Mouse (Mus musculus) spleen, adult 18-20 months (tissue): ENCODE results near the gene A830005F24Rik.

Experiments
- DNase-seq, 2 experiments: peaks; one replicate each; pipeline ENCODE4 v3.0.0; 2022; ENCODE audit warnings: mixed read lengths in 2 of 2

Gene A830005F24Rik

DNA sequence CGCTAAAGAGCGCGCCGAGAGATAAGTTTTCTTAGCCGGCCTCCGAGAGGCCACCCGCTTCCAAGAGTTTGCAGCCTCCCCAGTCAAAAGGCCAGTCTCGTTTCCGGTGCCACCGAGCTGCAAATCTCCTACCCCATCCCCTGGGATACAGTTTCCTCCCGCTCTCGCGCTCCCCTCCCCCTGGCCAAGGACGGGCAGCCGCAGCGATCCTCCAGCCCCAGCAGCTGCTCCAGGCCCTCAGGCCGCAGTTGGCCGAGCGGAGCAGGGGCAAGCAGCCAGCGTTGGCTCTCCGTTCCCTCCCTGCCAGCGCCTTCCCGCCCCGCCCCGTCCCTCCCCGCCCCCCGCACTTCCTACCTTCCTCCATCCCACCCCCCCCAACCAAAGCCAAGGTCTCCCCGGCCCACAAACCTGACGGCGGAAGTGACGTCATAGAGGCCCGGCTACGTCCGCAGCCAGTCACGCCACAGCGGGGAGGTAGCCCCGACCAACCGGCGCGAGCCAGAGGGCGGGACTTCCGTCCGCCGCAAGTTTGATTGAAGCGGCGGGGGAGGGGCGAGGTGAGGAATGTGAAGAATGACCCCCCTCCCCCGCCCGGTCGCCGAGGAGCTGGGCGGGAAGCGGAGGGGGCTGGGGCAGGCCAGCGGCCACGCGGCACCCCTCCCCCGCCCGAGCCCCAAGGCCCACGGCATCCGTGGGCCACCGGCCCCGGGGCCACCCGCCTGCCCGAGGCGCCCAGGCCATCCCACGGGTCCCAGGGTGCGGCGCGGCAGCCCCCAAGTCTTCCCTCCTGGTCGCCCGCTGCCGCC, 32.3 kb downstream of the A830005F24Rik start:
- DNase-seq: peak; percentile 93 to 95

DNA sequence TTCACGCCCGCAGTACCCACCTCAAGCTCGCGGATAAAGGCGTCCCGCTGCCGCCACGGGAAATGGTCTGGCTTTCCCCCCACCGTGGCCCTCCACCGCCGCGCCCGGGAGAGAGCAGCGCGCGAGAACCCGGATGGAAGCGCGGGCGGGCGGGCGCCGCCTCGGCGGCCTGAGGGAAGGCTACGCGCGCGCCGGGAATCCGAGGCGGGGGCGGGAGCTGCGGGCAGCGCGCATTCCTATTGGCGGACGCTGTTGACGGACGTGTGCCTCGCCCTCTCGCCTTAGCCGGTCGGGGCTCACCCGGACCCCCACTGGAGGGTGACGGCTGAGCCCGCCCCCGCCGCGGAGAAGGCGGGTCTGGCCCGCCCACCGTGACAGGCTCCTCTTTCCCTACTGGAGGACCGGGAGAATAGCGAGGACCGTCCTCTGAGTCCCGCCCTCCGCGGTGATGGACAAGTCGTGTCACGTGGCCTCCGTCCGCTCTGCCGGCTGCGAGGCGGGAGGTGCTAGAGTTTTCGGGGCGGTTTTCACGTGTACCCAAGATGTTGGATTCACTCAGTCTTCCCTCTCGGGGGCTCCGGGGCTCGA, 33.1 kb downstream of the A830005F24Rik start:
- DNase-seq: peak; percentile 99 to 100

DNA sequence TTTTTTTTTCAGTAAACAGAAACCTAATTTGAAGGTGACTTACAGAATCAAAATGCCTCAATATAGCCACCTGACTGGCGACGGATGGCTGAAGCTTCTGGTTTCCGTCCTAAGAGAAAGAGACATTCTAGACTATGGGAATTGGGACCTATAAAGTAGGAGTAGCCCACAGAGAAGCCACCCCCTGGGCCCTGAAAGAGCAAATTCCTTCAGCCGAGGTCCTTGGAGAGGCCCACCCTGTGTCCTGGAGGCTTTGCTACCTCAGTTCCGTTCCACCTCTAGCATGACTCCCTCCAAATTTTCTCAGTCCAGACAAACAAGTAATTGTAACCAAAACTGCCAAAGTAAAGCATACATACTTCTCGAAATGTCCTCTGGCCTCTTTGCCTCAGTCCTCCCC, 34.3 kb downstream of the A830005F24Rik start:
- DNase-seq: no peak

DNA sequence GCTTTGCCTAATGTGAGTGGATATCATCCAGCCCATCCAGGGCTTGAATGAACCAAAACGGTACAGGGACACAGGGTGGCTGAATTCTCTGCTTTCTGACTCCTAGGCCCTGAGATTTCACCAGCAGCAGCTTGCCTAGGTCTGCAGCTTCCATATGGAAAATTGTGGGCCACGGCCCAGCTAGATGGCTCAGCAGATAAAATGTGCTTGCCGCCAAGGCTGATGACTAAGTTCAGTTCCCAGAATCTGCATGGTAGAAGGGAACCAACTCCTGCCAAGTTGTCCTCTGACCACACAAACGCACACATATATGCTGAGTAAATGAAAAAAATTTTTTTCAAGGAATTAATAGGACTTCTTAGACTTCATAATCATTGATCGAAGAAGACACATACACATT, 34.9 kb downstream of the A830005F24Rik start:
- no peak for DNase-seq

DNA sequence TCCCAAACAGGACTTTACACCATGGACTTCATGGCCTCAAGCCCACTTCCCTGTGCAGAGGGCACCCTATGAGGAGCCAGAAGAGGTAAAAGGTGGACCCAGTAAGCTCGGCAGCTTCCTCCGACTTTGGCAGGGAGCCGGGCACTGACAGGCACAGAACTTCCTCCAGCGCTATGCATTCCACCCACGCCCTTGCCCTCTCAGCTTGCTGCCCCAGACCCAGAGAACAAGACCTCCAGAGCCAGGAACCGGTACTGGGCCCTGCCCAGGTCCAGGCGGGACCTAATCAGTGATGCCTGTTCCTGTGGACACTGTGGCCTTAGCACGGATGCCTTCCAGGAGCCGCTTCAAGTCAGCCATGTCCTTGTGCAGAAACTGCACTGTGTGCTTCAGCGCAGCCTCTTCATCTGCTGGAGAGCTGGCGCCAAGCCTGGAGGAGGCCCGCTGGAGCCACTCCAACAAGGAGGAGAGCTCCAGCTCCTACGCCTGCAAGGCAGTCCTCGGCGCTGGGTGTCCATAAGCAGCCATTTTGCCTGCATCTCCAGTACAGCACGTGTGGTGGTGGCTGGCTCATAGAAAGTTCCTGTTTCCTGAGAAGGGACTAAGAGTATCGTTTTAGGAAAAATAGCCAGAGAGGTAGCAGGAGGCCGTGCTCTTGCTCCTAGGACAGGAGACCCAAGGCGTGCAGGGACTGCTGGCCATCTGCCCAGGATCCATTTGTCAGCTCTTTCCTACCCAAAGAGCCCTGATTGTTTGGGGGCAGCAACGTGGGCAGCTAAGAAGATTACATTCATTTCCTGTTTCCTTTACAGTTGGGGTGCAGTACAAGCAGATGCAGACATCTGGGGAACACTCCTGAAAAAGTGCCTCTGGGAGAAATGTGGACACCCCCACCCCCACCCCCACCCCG, 39.1 kb downstream of the A830005F24Rik start:
- DNase-seq: peak; percentile 28 to 53

DNA sequence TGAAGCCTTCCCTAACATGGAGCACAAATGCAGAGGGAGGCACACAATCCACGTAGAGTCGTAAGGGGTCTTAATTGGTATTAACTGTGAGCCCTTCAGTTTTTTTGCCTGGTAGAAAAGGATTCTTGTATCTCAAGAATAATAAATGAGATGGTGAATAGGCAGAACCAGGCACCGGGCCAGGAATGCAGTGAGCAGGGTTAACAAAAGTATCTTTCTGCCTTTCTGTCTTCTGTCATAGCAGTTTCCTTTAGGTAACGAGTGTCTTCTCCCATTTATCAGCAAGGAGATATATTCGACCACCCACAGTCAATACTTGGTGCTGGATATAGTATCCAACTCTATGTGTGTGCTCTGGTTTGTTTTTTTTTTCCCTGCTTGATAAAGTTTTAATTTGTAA, 40.1 kb downstream of the A830005F24Rik start:
- no peak for DNase-seq

DNA sequence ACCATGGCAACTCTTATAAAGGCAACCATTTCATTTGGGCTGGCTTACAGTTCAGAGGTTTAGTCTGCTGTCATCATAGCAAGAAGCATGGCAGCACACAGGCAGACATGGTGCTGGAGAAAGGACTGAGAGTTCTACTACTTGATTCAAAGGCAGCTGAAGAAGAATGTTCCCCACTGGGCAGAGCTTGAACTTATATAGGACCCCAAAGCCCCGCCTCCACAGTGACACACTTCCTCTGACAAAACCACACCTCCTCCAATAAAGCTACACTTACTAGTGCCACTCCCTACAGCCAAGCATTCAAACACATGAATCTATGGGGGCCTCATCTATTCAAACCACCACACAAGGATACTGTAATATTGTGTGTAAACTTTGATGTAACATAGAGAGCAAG, 41.2 kb downstream of the A830005F24Rik start:
- DNase-seq: no peak

DNA sequence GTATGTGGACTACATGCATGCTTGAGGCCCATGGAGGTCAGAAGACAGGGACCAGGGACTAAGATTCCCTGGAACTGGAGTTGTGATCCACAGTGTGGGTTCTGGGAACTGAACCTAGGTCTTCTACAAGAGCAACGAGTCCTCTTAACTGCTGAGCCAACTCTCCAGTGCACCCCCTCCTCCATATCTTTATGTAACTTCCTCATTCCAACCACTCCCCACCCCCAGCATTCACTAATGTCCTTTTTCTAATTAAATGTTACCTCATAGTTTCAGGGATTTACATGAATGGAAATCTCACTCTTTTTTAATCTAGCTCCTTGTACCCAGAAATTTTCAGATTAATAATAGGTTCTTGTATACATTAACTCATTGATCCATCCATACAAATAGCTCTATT, 42.6 kb downstream of the A830005F24Rik start:
- DNase-seq: no peak

DNA sequence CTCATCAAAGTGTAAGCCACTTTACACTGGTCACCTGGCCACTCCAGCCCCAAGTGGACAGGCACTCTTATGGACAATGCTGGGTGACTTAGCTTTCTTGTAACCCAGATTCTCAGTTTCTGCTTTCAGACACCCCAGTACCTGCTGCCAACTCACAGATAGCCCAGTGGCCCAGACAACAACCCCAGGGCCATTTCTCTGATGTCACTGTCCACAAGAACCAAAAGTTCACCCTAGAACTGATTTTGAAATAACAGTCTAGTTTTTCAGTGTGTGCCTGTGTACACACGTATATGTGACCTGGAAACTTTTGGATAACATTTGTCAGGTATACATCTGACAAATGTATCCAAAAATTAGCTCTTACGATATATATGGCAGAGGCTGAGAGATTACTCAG, 48.1 kb downstream of the A830005F24Rik start:
- DNase-seq: no peak

DNA sequence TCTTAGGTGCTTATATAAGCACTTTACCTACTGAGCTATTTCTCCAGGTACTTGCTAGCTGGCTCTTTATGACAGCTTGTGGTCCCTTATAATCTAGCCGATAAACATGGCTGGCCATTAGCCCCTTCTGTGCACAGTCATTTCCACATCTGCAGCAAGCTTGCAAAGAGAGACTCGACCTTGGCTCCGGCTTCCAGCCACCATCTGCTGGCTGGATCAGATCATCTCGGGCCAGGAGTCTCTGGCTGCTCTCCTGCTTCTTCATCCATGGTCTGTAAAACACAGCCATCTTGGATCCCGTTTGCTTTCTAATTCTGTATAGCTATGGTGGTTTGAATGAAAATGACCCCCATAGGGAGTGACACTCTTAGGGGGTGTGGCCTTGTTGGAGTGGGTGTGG, 49.0 kb downstream of the A830005F24Rik start:
- no peak for DNase-seq
